Mouse (Mus musculus) kidney, postnatal 10 days (tissue): ENCODE results near the gene Smim20.

Experiments
- DNase-seq: peaks from one replicate; pipeline ENCODE4 v3.0.0; 2021; ENCODE audit warnings: mixed read lengths

The Smim20 gene

DNA sequence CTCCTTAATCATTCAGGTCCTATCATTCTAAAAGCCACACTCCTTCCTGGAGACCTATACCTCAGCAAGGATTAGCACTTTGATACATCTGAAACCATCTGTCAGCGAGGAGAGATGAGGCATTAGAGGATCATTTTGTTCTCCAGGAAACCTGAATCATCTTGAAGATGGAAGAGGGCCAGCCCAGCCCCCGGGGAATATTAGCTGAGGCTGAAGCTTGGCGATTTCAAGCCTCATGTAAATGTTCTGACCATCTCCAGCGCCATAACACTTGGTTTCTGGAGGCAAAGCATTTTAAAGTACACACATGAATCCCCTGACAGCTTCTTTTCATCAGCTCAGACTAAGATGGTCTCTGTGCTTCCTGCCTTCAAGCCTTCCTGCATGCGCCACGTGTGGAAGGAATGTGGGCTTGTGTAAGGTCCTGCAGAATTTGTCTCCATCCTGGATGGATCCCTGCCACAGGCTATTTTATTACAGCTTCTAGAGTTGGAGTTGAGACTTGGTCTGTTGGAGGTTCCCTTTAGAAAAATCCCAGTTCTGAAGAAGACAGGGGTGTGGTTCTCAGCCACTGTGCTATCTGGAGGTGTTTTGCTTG is 1.3 kb downstream of the Smim20 start:
- DNase-seq, result peak; percentile 29

DNA sequence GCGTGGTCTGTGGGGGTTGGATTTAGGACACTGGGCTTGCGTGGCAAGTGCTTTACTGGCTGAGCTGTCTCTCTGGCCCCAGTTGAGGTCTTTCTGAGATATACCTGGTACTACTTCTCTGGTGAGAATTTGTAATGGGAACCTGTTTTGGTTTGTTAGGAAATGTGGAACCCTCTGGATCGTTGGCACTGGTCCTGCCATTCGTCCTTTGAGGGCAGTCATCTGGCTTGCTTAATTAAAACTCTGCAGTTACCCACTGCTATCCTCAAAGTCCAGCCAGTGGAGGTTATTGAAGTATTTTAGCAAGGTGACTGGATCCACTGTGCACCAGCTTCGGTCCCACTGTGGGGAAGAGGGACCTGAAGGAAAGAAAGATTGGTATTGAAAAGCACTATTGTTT is 2.9 kb downstream of the Smim20 start:
- no peak for DNase-seq

DNA sequence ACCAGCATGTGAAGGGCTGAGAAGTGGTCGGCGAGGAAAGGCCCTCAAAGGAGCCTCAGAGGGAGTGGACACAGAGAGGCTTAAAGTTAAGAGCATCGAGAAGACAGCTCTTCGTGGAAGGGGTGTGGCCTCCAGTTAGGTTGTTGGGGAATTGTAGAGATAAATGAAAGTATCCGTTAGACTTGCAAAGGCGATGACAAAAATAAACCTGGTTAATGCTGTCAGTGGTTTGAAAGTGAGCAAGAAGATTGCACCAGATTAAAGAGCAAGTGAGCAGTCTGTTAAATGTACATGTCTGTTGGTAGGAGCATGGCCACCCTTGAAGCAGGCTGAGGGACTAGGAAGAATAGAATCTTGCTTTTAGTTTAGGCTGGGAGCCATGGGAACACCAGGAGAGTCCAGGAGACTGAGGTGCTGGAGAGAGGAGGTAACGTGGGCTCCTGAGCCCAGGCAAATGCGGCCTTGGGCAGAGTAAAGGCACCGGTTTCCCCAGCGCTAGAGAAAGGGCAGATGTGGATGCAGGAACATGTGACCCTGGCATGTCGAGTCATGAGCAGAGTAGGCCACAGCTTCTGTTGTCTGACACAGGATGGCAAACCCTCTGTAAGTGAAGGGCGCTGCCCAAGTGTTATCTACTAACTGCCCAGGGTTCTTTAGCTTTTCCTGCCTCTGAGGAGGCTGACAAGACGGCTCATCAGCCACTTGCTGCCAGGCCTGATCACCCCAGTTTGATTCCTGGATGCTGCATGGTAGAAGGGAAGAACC is 4.2 kb downstream of the Smim20 start:
- no peak for DNase-seq

DNA sequence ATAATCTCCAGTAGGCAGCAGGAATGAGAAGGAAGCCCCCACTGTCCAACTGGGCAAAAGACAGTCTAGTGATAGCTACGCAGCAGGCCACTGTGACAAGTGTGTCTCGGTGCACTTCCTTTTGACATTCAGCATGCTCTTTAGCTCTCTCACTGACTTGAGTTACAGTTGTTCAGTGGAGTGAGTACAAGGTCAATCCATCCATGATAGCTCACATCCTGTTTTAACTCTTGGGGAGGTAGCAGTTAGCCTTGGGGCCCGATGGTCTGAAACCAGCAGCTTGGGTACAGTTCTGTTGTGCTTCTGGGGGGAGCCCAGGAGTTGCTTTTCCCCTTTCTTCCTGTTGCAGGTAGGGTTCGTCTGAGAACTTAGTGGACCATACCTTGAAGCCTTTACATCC is 5.7 kb downstream of the Smim20 start:
- no peak for DNase-seq

DNA sequence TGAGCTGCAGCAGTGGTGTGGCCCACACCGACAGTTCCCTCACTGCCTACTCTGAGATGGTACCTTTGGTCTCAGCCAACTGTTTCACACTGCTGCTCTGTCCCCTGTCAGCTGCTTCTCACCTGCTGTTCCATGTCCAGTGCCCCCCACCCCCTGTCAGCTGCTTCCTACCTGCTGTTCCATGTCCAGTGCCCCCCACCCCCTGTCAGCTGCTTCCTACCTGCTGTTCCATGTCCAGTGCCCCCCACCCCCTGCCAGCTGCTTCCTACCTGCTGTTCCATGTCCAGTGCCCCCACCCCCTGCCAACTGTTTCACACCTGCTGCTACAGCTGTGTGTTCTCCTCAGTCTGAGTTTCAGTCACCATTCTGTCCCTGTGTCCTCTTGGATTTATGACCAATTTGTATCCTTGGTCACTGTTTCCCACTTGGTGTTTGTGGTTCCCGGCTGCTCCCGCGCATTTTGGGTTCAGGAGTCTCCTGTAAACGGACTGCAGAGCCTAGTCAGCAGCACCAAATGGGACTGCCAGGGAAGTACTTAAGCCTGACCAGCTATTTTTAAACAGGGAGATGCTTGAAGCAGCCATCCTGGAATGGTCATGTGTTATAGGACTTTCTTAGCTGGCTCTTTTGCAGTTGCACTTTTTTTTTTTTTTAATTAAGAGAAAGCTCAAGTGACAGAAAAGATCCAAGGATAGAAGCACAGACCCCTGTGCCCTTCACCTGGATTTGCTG is 7.0 kb downstream of the Smim20 start:
- DNase-seq, result peak; percentile 19

DNA sequence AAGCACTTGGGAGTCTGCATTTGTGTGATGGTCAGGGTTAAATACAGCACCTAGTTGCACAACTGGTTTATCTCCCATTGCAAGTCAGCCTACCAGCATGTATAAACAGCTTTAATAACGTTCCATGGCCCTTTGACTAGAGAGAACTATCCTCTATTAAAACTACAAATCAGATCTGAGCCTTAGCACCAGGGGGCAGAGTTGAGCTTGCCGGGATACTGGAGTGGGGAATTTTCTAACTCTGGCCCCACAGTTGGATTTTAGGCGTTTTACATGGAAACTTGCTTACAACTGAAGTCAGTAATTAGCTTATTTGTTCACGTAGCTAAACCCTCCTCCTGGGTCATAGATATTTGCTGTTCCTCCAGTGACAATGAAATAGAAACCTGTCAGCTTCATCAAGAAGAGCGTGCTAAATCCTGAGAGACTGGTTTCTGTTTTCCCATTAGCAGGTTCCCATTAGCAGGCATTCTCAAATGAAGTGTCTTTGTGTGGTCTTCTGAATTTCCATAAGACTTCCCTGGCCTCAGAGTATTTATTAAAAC is 8.0 kb downstream of the Smim20 start:
- DNase-seq, result peak; percentile 61

DNA sequence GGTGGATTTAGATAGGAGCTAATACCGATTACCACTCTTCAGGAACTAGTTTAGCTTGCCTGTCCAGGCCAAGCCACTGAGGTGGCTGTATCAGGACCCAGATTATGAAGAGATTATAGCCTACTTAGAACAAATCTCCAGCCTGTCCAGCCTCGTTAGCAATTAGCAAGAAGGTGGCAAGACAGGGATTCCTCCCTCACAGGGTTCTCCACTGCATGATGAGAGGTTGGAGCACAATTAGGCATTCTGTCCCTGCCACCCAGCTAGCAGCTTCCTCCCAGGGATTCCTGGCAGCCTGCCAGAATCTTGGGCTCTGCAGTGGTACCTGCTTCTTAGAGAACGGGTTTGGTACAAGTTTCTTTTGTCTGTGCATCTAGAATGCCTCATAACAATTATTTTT is 8.5 kb downstream of the Smim20 start:
- DNase-seq, result peak; percentile 53

DNA sequence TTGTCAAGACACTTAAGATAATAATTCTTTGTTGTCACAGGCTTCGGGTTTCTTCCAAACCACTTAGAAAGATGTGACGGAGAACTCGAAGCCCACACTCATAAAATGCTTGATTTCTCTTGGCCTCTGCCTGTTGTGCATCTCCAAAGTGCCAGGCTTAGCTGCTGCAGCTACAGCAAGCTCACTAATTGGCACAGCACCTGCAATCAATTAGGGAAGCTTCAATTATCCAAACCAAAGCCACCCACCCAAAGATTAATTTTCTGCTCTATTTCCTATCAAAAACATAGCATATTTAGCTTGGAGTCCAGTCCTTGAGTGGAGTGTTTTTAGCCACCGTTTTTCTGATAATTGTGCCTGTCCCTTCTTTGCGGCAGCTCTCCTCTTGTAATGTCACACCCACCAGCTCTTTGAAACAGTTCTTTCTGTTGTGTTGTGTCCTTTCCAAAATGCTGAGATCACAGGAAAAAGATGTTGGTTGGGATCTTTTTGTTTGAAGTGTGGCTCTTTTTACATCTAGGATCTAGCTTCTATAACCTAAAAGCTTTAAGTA is 9.7 kb downstream of the Smim20 start:
- DNase-seq, result no peak

DNA sequence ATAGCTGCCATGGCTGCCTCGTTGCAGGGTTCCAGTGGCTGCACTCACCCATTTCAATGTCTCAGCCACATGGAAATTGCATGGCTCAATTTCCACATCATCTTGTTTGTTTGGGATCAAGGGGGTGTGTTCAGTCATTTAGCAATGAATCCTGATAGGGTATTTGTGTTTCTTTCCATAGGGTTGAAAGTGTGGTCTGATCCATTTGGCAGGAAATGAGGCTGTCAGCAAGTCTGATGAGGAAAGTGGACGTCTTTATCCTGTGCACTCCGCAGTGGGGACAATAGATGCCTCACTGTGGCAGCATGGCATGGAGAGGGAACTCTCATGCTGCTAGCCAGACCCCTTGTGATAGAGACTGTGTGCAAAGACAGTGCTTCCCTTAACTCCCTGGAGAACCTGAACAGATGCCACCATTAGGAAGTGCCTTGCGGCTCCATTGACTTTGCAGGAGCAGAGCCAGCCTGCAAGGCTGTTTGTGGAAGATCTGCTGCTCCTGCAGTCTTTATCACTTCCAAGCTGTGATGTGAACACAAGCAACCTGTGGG is 10.9 kb downstream of the Smim20 start:
- no peak for DNase-seq

DNA sequence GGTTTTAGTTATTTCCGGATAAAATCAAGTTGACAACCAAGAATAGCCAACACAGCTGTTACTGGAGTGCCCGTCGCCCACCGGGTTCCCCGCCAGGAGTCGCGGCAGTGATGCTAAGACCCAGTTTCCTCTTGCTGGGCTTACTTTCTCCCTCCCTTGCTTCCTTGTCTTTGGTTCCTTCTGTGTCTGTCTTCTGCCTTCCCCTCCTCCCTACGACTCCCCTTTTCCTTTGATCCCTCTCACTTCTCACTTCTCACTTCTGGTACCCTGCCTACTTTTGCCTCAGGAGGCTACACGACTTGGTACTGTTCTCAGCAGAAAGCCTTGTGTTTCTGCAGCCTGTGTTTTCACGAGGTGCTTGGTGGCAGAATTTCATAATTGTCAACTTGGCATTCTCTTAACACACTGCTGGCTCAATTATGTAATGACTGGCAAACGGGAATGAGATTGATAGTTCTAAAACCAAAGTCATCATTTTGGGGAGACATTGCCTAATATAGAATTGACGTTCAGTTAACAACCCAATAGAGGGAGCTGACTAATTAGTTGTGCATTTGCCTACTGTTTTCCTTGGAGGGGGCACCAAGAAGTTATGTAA is 12.4 kb downstream of the Smim20 start:
- no peak for DNase-seq

DNA sequence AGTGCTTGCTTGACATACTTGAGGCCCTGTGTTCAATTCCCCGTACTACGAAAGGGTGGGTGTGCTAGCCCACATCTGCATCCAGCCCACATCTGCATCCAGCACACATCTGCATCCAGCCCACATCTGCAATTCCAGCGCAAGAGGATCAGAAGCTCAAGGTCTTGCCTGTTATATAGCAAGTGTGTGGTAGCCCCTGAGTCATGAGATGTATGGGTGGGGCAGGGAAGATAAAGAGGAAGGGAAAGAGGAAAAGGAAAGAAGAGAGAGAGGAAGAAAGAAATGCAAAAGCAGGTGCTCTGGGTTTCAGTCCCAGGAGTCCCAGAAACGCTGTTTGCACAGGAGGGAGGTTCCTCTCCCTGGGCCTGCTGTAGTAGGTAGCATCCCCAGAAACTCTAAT is 15.6 kb downstream of the Smim20 start:
- DNase-seq, result no peak

DNA sequence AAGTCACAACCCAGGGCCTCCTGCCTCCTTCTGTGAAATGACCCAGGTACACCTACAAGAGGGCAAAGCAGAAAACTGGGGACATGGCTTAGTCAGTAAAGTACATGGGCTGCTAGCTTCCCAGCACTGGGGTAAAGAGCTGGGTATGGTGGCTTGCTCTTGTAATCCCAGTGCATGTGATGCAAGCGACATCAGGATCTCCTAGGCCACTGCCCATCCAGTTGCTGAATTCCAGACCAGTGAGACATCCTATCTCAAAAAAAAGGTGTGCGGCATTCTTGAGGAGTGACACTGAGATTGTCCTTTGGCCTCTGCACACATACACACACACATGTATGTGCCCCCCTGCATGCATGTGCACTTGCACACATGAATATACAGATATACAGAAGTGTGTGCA is 19.5 kb downstream of the Smim20 start:
- DNase-seq, result no peak

DNA sequence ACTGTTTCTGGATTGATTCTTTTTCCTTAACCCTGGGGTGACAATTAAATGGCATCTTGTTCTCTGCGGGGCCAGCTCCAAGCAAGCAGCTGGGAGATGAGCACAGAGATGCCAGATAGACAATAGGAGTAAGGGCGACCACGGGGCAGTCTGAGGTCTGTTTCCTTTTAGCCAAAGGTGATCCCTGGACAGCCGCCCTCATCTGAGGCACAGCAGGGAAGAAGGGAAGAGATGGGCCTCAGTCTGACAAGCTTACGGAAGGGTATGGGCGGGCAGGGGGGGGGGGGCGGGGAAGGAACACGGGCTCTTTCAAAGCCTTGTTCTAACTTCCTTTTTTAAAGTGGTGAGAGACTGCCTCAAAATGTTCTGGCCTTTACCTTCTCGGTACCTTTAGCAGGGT is 22.6 kb downstream of the Smim20 start:
- DNase-seq, result no peak

DNA sequence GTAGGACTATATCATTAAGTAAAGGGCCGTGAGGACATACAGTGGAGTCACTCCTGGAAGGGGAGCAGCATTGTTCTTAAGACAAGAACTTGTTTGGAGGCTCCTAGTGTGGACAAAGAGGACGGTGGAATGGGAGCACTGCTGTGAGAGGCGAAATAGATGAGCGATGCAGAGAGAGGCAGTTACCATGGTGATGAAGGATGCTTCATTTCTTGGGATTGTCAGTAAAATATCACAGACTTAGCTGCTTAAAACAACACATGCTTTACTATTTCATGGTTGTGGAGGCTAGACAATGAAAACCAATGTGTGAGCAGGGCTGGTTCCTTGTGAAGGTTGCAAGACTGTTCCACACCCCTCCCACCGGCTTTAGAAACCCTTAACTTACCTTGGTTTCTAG is 27.7 kb downstream of the Smim20 start:
- no peak for DNase-seq

DNA sequence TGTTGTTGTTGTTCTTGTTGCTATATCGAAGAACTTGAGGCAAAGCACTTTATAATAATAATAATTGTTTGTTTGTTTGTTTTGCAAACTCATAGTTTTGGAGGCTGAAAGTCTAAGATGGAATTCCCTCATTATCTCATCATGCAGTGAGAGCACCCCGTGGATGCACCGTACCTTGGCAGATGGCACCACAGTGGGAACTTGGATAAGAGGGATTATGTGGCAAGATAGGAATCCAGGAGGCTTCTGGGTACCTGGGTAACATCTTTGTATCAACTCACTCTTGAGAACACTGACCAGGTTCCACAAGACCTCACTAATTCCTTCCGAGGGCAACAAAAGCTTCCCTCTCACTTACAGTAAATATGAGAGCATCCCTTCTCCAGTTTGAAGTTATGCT is 30.1 kb downstream of the Smim20 start:
- no peak for DNase-seq

DNA sequence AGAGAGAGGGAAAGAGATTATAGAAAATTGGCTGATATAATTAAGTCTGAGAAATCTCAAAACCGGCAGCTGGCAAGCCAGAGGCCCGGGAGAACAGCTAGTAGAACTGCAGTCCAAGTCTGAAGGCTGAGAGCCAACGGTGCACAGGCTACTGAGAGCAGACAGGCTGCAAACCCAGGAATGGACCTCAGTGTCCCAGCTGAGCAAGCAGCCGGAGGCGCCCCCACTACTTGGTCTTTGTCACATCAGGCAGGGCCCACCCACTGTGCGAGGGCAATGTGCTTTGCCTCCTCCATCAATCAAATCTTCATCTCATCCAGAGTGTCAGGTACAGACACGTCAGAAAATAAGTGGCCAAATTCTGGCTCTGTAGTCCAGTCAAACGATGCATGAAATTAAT is 34.6 kb downstream of the Smim20 start:
- DNase-seq, result no peak

DNA sequence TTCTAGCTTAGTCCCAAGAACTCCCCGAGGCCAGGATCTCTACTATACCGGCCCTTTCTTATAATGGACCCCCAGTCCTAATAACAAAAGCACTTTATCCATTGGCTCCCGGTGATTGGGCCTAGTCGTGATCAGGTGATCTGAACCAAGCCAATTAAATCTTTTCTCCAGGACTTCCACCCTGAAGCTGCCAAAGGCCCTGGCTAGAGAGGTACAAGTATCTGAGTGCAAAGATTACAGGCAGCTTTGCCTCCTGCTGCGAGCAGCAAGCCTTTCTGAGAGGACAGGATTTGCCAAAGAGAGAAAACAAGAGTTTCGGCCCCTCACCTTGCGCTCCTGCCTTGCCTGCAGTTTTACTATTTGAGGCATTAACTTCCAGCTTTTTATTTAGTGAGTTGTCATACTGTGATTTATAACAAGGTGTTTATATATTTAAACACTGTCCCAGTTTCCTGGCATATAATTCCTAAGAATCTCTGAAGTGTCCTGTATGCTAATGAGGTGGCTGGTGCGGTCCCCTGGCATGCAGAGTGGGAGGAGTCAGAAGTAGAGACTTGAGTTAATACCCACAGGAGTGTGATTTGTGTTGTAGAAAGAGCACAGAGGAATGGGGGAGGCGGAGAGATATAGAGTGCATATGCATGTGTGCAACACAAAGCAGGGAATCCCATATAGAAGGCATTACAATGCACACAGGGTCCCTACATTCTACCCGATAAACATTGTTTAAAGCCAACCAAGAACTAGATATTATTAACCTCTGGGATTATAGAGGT is 36.2 kb downstream of the Smim20 start:
- peak; percentile 15 for DNase-seq

DNA sequence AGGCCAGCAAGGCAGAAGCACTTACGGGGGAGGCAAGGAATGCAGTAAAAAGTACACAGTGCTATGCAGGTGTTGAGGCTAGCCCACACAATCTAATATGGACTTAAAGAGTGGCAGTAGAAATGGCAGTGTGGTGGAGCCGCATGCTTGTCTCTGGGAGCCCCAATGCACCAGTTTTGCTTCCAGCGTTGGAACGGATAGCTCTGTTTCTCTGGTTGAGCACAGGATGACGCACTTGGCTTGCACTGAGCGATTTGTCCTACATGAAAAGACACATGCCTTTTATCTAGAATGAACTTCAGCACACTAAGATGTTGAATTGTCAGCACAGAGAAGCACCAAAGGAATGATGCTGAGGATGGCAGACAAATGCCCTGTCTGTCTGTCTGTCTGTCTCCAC is 37.1 kb downstream of the Smim20 start:
- no peak for DNase-seq

DNA sequence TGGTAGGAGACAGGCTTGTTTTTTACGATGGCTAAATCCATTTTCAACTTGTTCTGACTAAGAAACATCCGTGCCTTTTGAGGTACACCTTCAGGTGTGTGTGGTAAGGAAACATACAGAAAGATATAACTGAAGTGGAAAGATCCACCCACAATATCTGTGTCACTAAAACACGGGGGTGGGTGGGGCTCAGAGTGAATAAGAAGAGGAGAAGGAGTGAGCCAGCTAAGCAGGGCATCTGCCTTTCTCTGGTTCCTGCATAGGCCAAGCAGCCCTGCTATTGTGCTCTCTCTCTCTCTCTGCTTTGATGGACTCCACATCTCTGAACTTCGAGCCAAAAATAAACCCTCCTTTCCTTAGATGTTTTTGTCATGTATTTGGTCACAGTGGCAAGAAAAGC is 38.1 kb downstream of the Smim20 start:
- DNase-seq, result no peak

DNA sequence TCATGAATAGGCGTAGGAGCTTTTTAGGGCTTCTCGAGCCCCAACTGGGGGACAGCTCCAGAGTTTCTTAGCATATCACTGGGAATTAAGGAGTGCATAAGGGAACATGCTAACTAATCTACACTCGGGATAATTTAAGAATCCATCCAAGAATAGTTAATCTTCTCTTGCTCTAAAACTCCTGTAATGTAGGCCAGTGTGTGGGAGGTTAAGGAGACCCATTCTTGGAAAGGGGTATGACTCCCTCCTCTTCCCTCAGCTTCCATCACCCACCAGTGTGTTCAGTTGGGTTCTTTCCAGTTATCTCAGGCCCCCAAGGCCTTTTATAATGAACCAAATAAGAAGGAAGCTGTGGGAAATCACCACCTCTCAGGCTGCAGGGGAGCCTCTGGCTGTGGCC is 40.0 kb downstream of the Smim20 start:
- DNase-seq, result no peak

DNA sequence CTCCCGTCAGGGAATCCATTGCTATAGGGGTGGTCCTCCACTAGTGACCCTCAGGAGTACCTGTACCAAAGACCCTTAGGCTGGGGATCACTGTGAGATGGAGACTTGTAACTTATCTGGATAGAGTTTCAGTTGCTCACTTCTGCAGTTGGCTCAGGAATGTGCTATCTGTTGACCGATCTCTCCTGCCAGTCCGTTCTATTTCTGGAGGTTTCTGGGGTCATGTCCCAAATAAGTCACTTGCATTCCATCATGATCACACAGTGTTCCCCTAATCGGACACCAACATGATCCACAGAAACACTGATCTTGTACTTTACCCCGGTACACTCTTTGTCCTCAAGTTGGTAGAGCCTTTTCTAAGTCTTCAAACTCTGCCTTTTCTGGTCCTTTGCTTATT is 40.6 kb downstream of the Smim20 start:
- no peak for DNase-seq
